Mouse (Mus musculus): ENCODE results near the gene Ddc.

GRCm38 (mm10) chr11:11875230-11875629 is 22.7 kb downstream of the Ddc start:
- TF ChIP-seq CTCF (IDR thresholded peaks at IDR 0.05) (no peak), EP300 (IDR thresholded peaks at IDR 0.05) (no peak)
